Mouse (Mus musculus) liver, postnatal 0 days (tissue): ENCODE results near the gene Batf. TPM values are rescaled to one million over a fixed set of nuclear protein-coding genes. Genes with fewer than 3 reads are reported as not detected.
"Not testable (repeated sequence)": the region's sequence is repeated elsewhere in the genome, so short reads cannot be mapped to it uniquely, and the experiment has no call there.

Experiments
- ATAC-seq: fragments of 200-750 bp; cut with Nextera tagmentation; 2 replicates; pipeline ENCODE4 v1.8.0; 2017; ENCODE audit warnings: mild to moderate bottlenecking, moderate library complexity
- DNase-seq: peaks from one replicate; pipeline ENCODE4 v3.0.0-alpha.2; 2016
- H3K27ac ChIP-seq: fragments of 300-500 bp; sonication (generic); 2 replicates; pipeline ENCODE4 v1.5.1; 2014; ENCODE audit warnings: antibody characterized with exemption, moderate library complexity, mild to moderate bottlenecking, low read depth
- H3K27me3 ChIP-seq: fragments of 300-500 bp; sonication (generic); 2 replicates; pipeline ENCODE4 v1.6.1; 2014; ENCODE audit warnings: low read length, control low read depth, mixed read lengths; ENCODE audit not compliant: insufficient read depth
- H3K36me3 ChIP-seq: fragments of 300-500 bp; sonication (generic); replicated peaks from 2 replicates; pipeline ENCODE4 v1.6.1; 2014; ENCODE audit warnings: mild to moderate bottlenecking, control low read depth, low read length, moderate library complexity, mixed read lengths; ENCODE audit not compliant: insufficient read depth
- H3K4me1 ChIP-seq: fragments of 300-500 bp; sonication (generic); 2 replicates; pipeline ENCODE4 v1.6.1; 2014; ENCODE audit warnings: antibody characterized with exemption, mild to moderate bottlenecking, control low read depth; ENCODE audit not compliant: insufficient read depth
- H3K4me2 ChIP-seq: fragments of 300-500 bp; sonication (generic); 2 replicates; pipeline ENCODE4 v1.6.1; 2014; ENCODE audit warnings: low read depth, mild to moderate bottlenecking, low read length, moderate library complexity, mixed read lengths
- H3K4me3 ChIP-seq: fragments of 300-500 bp; sonication (generic); 2 replicates; pipeline ENCODE4 v1.5.1; 2014; ENCODE audit warnings: low read depth, low read length
- H3K9ac ChIP-seq: fragments of 300-500 bp; sonication (generic); replicated peaks from 2 replicates; pipeline ENCODE4 v1.6.1; 2014; ENCODE audit warnings: mild to moderate bottlenecking, moderate library complexity
- H3K9me3 ChIP-seq: fragments of 300-500 bp; sonication (generic); 2 replicates; pipeline ENCODE4 v1.6.1; 2016; ENCODE audit warnings: mild to moderate bottlenecking, control low read depth, low read length, mixed read lengths
- CTCF ChIP-seq: sonication (generic); IDR thresholded peaks from 2 replicates; pipeline ENCODE4 v1.5.1; 2016; ENCODE audit warnings: antibody characterized with exemption, low read depth
- EP300 ChIP-seq: IDR thresholded peaks from 2 replicates; pipeline ENCODE4 v1.6.1; 2016; ENCODE audit warnings: antibody characterized with exemption, low read depth, mild to moderate bottlenecking
- WGBS: fragments of 180-500 bp; shearing (Covaris S2); extraction: QIAGEN DNeasy Blood & Tissue Kit; methylation state at CpG from one replicate; pipeline ENCODE4 v1.1.7; 2014; ENCODE audit not compliant: insufficient replicate concordance; 5-methylcytosine and 5-hydroxymethylcytosine counted together
- polyA plus RNA-seq: library from polyadenylated mRNA; unstranded; fragments of >200 nt; fragmentation: Nextera tagmentation; extraction: Ambion mirVana; gene quantifications from 2 replicates; pipeline ENCODE4 v1.2.1, GENCODE M21; 2015

Batf gene
- polyA plus RNA-seq, 1 experiment from 2014 or later: 3.3 TPM

DNA sequence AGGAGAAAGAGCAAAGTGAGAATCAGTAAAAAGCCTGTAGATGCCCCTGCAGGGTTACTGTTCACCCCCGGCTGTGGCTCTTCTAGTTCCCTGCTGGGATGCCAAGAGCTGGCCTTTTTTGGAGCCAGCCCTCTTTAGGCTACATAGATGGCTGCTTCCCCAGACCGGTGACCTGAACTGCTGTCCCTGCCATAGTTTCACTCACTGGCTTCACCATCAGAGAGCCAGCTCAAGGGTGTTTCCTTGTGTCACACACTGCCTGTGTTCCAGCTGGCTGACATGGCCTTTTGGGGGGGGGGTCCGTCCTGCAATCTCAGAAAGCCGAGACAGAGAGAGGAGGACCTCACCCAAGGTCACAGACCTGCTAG, 44.9 kb upstream of the Batf start:
- peaks cover 5% of the 10 kb centered on the region; the same call in 1 of the 2 replicates for H3K4me1 ChIP-seq
- 70% methylated on average over 4 of the region's 4 CpGs for WGBS
- H3K9me3 ChIP-seq: no peaks in the 10 kb centered on the region
- no peak overlapping the region for H3K4me2 ChIP-seq
- no peaks in the 10 kb centered on the region for H3K36me3 ChIP-seq
- H3K27ac ChIP-seq: no peak overlapping the region
- no peak for TF ChIP-seq EP300
- TF ChIP-seq CTCF: no peak
- no peak for DNase-seq
- no peak overlapping the region for H3K9ac ChIP-seq
- ATAC-seq: no peak
- no peak overlapping the region for H3K4me3 ChIP-seq
- no peaks in the 10 kb centered on the region for H3K27me3 ChIP-seq

DNA sequence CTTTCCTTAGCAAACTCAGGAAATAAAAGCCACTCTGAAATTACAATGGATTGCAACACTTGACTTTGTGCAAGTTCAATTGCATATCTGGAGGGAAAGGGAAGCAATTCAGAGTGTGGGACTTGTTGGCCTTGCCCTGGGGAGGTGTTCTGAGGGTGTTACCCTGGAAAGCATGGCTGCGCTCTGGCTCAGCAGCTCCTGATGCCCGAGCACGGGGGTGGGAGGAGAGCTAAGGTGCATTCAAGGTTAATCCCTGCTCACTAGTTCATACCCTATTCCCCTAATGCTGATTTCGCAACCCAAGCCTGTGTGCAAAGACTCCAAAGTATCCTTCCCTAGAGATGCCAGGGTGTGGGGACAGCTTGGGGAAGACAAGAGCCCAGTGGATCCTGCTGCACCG, 42.7 kb upstream of the Batf start:
- Histone ChIP-seq H3K9ac (no peak overlapping the region), H3K27me3 (no peaks in the 10 kb centered on the region), H3K36me3 (no peaks in the 10 kb centered on the region), H3K4me1 (peaks cover 7% of the 10 kb centered on the region), H3K4me3 (no peak overlapping the region), H3K9me3 (no peaks in the 10 kb centered on the region), H3K4me2 (no peak overlapping the region), H3K27ac (no peak overlapping the region)
- WGBS: 54% methylated on average over 5 of the region's 5 CpGs
- no peak for DNase-seq
- no peak for ATAC-seq
- TF ChIP-seq CTCF (no peak), EP300 (no peak)

DNA sequence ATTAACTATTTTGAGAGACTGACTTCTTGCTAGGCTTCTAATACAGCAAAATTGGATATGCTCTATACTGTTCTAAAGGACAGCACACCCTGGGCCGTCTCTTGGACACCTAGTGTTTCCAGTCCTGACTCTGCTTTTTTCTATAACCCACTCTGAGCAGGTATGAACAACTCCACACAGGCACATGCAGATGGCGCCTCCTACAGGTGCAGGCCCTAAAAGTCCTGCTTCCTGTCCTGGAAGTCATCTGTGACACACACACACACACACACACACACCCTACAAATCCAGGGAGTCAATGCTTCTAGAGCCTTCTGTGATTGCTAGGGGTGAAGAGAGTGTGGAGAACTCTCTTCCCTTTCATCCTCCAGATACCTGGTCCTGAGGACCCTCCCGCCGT, 40.8 kb upstream of the Batf start:
- DNase-seq: peak; percentile 52
- no peak overlapping the region for H3K9ac ChIP-seq
- H3K27me3 ChIP-seq: no peaks in the 10 kb centered on the region
- no peak overlapping the region for H3K27ac ChIP-seq
- peaks cover 7% of the 10 kb centered on the region for H3K4me1 ChIP-seq
- H3K9me3 ChIP-seq: no peaks in the 10 kb centered on the region
- no peak overlapping the region for H3K4me3 ChIP-seq
- H3K4me2 ChIP-seq: no peak overlapping the region
- no peaks in the 10 kb centered on the region for H3K36me3 ChIP-seq
- no peak for TF ChIP-seq EP300
- TF ChIP-seq CTCF: peak; percentile 59
- WGBS: 77% methylated on average over 4 of the region's 4 CpGs
- ATAC-seq: no peak

DNA sequence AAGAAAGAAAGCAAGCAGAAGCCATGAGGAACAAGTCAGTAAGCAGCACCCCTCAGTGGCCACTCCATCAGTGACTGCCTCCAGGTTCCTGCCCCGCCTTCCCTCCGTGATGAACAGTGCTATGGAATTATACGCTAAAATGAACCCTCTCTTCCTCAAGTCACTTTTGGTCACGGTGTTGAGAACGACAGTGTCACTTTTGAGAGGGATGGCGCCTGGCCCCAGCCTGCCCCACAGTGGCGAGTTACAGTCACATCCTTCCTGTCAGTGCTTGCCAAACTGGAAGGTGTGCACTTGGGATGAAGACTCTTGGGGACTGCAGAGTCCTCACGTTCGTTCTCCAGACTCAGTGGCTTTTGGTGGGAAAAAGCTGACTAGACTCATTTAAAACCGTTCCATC, 39.1 kb upstream of the Batf start:
- Histone ChIP-seq H3K27me3 (no peaks in the 10 kb centered on the region), H3K4me3 (no peak overlapping the region), H3K9me3 (no peaks in the 10 kb centered on the region), H3K4me1 (peaks cover 7% of the 10 kb centered on the region), H3K36me3 (no peaks in the 10 kb centered on the region), H3K4me2 (no peak overlapping the region), H3K27ac (peak overlapping the region; percentile 74), H3K9ac (no peak overlapping the region)
- TF ChIP-seq CTCF (peak; percentile 65), EP300 (no peak)
- peak; percentile 45 for DNase-seq
- no peak; the same call in 1 of the 2 replicates for ATAC-seq
- 21% methylated on average over 10 of the region's 10 CpGs for WGBS

DNA sequence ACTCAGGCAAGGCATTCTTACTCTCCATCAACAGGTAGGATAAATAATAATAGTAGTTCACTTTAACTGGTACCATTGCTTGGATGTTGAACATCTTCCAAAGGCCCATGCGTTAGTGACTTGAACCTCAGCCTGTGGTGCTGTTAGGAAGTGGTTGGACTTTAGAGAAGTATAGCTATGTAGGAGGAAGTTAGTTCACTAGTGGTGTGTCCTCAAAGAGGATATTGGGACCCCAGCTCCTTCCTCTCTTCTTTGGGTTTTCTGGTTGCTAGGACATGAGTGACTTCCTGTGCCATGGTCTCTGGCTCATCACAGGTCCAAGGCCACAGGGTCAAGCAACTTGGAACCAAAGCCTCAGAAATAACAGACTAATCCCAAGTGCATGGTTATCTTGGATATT, 38.5 kb upstream of the Batf start:
- no peaks in the 10 kb centered on the region for H3K27me3 ChIP-seq
- TF ChIP-seq EP300 (no peak), CTCF (no peak)
- no peaks in the 10 kb centered on the region for H3K9me3 ChIP-seq
- DNase-seq (no peak), ATAC-seq (peak; percentile 27; the same call in 1 of the 2 replicates)
- no peaks in the 10 kb centered on the region for H3K36me3 ChIP-seq
- H3K27ac ChIP-seq: peak overlapping the region; percentile 74
- 20% methylated on average over 1 of the region's 1 CpGs for WGBS
- H3K4me3 ChIP-seq: no peak overlapping the region
- peak overlapping the region; percentile 29; the same call in 1 of the 2 replicates for H3K4me2 ChIP-seq
- peaks cover 7% of the 10 kb centered on the region for H3K4me1 ChIP-seq
- no peak overlapping the region for H3K9ac ChIP-seq

DNA sequence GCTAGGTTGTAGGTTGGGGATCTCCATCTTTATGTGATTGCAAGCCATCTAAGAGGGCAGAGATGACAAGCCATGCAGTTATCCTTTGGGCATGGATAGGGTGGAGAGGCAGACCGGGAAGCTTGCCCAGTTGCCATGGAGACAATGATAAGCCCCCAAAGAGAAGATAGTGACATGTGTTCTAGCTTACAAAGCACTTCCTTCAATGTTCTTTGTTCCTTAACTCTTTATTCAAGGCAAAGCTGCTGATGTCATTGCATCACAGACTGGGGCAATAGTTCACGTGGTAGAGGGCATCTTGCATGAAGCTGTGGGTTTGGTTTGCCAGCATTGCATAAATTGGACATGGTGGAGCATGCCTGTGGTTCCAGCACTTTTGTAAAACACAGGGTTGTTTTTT, 27.1 kb upstream of the Batf start:
- Histone ChIP-seq H3K4me1 (0 out of 2 replicates have a peak, but pooled peaks cover 3% of the 10 kb centered on the region), H3K27ac (no peak overlapping the region), H3K4me2 (no peak overlapping the region), H3K36me3 (no peaks in the 10 kb centered on the region), H3K9ac (no peak overlapping the region), H3K9me3 (no peaks in the 10 kb centered on the region), H3K4me3 (no peak overlapping the region), H3K27me3 (no peaks in the 10 kb centered on the region)
- ATAC-seq (no peak), DNase-seq (peak; percentile 44)
- 37% methylated on average over 2 of the region's 2 CpGs for WGBS
- TF ChIP-seq EP300 (no peak), CTCF (0 out of 2 replicates have a peak, but pooled peaks have one; percentile 0)

DNA sequence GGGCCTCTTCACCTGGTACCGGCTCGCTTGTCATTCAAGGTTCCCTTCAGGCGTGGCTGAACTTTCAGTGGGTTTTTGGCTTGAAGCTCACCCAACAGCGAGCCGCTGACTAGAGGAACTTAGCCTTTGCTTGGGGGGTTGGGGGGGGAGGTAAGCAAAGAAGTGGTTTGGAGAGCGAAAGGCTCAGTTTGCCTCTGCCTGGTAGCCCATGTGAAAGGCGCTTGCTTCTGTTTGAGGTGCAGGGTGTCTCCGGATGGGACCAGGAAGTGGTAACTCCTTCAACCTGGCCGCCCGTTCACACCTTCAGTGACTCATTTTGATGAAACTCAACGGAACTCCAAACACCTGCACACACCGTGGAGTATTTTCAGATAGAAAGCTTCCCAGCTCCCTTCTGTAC, 25.6 kb upstream of the Batf start:
- H3K9me3 ChIP-seq: no peaks in the 10 kb centered on the region
- ATAC-seq: no peak
- 58% methylated on average over 12 of the region's 12 CpGs for WGBS
- no peak for DNase-seq
- TF ChIP-seq CTCF (no peak), EP300 (no peak)
- no peaks in the 10 kb centered on the region for H3K36me3 ChIP-seq
- H3K27me3 ChIP-seq: no peaks in the 10 kb centered on the region
- H3K4me3 ChIP-seq: no peak overlapping the region
- H3K9ac ChIP-seq: no peak overlapping the region
- 0 out of 2 replicates have a peak, but pooled peaks cover 3% of the 10 kb centered on the region for H3K4me1 ChIP-seq
- H3K27ac ChIP-seq: no peak overlapping the region
- no peak overlapping the region for H3K4me2 ChIP-seq

DNA sequence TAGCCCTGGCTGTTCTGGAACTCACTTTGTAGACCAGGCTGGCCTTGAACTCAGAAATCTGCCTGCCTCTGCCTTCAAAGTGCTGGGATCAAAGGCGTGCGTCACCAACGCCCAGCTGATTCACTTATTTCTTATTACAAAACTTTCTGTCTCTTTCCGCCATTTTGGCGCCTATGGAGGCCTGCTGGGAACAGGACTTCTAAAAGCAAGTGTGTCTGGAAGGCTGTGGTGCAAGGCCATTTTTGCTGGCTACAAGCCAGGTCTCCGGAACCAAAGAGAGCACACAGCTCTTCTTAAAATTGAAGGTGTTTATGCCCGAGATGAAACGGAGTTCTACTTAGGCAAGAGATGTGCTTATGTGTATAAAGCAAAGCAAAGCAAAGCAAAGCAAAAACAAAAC, 24.2 kb upstream of the Batf start:
- not testable (repeated sequence) for ATAC-seq, H3K27me3 ChIP-seq, H3K36me3 ChIP-seq, H3K4me1 ChIP-seq, H3K9ac ChIP-seq, H3K4me2 ChIP-seq, DNase-seq, H3K27ac ChIP-seq, H3K4me3 ChIP-seq, H3K9me3 ChIP-seq
- 80% methylated on average over 8 of the region's 8 CpGs for WGBS
